Mouse (Mus musculus) cerebellum, adult 2 months (tissue): ENCODE data around the gene Notch1.

Source experiments
- CTCF ChIP-seq: fragments of 200-500 bp; IDR thresholded peaks from 2 replicates; pipeline ENCODE4 v1.5.1; 2011; ENCODE audit warnings: low read depth, mild to moderate bottlenecking, control low read depth, low read length, moderate library complexity, borderline replicate concordance; ENCODE audit not compliant: insufficient read depth
- POLR2A ChIP-seq: fragments of 200-500 bp; IDR thresholded peaks from 2 replicates; pipeline ENCODE4 v1.6.1; 2011; ENCODE audit warnings: low read length, control low read depth, borderline replicate concordance; ENCODE audit not compliant: insufficient read depth

DNA sequence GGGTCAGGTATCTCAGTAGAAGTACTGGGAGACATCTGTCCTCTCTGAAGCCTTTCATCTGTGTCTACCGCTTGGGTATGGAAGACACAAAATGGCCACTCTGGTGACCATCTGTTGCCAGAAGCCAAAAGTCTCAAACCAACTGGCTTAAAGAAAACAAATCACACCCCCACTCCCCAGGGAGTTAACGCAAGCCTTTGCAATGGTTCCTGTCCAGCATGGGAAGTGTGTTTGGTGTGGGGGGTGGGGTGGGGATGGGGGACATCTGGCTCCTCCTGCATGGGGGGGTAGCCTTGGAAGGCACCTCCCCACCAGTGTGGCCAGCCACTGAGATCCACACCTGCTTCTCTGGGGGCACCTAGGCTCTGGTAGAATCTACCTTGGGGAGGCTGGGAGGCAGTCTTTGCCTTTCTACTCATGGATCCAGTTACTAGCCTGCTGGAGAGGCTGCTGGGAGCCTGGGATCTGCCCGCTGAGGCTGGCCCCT is 29.6 kb downstream of the Notch1 start:
- TF ChIP-seq POLR2A, result no peak
- no peak for TF ChIP-seq CTCF
